In genomic region chr5:96375391-96375831, GRCm38 (mm10) we compare ENCODE assay signal across 9 mouse cellular contexts. TPM values are rescaled to one million over a fixed set of nuclear protein-coding genes. Genes with fewer than 3 reads are reported as not detected.
A peak's percentile ranks its signal among the peaks of the same experiment; 100 is the strongest.
DNase-seq lines count a peak whose midpoint lies in the region; ATAC-seq lines count a peak whose summit lies in the region.
"Had no signal": no experiment of that assay in that cellular context is flagged by ENCODE, and none has a peak within 500 bp of the region (broad histone marks: within the 10 kb centered on the region; RNA-seq: fewer than 3 reads in every experiment).

No protein-coding gene starts in this region.

- DNase-seq in kidney, adult 8-10 months, result no peak
- DNase-seq in forebrain, embryonic 11.5 days (ENCODE audit: low spot score), result peak; percentile 63
- peak; percentile 47 for DNase-seq in retina, embryonic 14.5 days (ENCODE audit: low spot score)
- DNase-seq in layer of hippocampus, postnatal 25 days (ENCODE audit: extremely low spot score in 1 of 2, low spot score in 1 of 2), result no peak
- DNase-seq in ovary, adult 18-20 months (ENCODE audit: low spot score), result no peak

- ATAC-seq in kidney, embryonic 16.5 days (ENCODE audit: low FRiP score, low TSS enrichment), result no peak
- peak; percentile 9 for ATAC-seq in forebrain, embryonic 11.5 days (replicated peaks; ENCODE audit: low FRiP score)
- ATAC-seq in limb, embryonic 12.5 days (ENCODE audit: insufficient number of reproducible peaks, insufficient read depth, low FRiP score, low TSS enrichment, low read depth), result no peak
- ATAC-seq in monocyte, adult 5-6 weeks (replicated peaks; ENCODE audit: insufficient number of reproducible peaks, low FRiP score, low TSS enrichment, poor library complexity, severe bottlenecking), result no peak

- peak overlapping the region; percentile 82 for H3K9ac ChIP-seq in kidney, embryonic 16.5 days (replicated peaks; ENCODE audit: low read length)
- peak overlapping the region; percentile 75 for H3K9ac ChIP-seq in forebrain, embryonic 11.5 days (ENCODE audit: low read length)
- peak overlapping the region; percentile 76 for H3K9ac ChIP-seq in limb, embryonic 12.5 days (replicated peaks)

- 0% methylated on average over 7 of the region's 17 CpGs for WGBS in kidney, embryonic 16.5 days
- WGBS in forebrain, embryonic 11.5 days, result under 1% methylated on average over 17 of the region's 17 CpGs
- WGBS in limb, embryonic 12.5 days, result under 1% methylated on average over 15 of the region's 17 CpGs

- peak overlapping the region; percentile 82 for H3K4me3 ChIP-seq in kidney, embryonic 16.5 days (ENCODE audit: low read length)
- H3K4me3 ChIP-seq in forebrain, embryonic 11.5 days (ENCODE audit: low read depth, low read length), result peak overlapping the region; percentile 60
- peak overlapping the region; percentile 69 for H3K4me3 ChIP-seq in limb, embryonic 12.5 days (replicated peaks)

- H3K27ac ChIP-seq in kidney, embryonic 16.5 days (ENCODE audit: low read length), result peak overlapping the region; percentile 90
- H3K27ac ChIP-seq in forebrain, embryonic 11.5 days (ENCODE audit: low read depth, low read length), result no peak overlapping the region
- H3K27ac ChIP-seq in limb, embryonic 12.5 days, result no peak overlapping the region

- no peaks in the 10 kb centered on the region for H3K27me3 ChIP-seq in kidney, embryonic 16.5 days (ENCODE audit: insufficient read depth, low read length)
- H3K27me3 ChIP-seq in forebrain, embryonic 11.5 days (ENCODE audit: control insufficient read depth, insufficient read depth, low read length), result no peaks in the 10 kb centered on the region
- peaks cover 12% of the 10 kb centered on the region; the same call in 1 of the 2 replicates for H3K27me3 ChIP-seq in limb, embryonic 12.5 days

- H3K4me2 ChIP-seq in kidney, embryonic 16.5 days (replicated peaks; ENCODE audit: low read depth, low read length), result peak overlapping the region; percentile 84
- H3K4me2 ChIP-seq in forebrain, embryonic 11.5 days (ENCODE audit: low read depth, low read length, severe bottlenecking), result peak overlapping the region; percentile 88
- H3K4me2 ChIP-seq in limb, embryonic 12.5 days, result peak overlapping the region; percentile 92

- no peaks in the 10 kb centered on the region for H3K9me3 ChIP-seq in kidney, embryonic 16.5 days (ENCODE audit: low read length)
- no peaks in the 10 kb centered on the region for H3K9me3 ChIP-seq in forebrain, embryonic 11.5 days (ENCODE audit: control insufficient read depth, low read length)
- H3K9me3 ChIP-seq in limb, embryonic 12.5 days, result no peaks in the 10 kb centered on the region

- peaks cover 20% of the 10 kb centered on the region for H3K4me1 ChIP-seq in kidney, embryonic 16.5 days (ENCODE audit: insufficient read depth, low read length)
- H3K4me1 ChIP-seq in forebrain, embryonic 11.5 days (replicated peaks; ENCODE audit: control insufficient read depth, insufficient read depth, low read length), result peaks cover 4% of the 10 kb centered on the region; the same call in 1 of the 2 replicates
- peaks cover 23% of the 10 kb centered on the region for H3K4me1 ChIP-seq in limb, embryonic 12.5 days (replicated peaks)

- no peaks in the 10 kb centered on the region for H3K36me3 ChIP-seq in kidney, embryonic 16.5 days (ENCODE audit: insufficient read depth, low read length)
- H3K36me3 ChIP-seq in forebrain, embryonic 11.5 days (ENCODE audit: control insufficient read depth, insufficient read depth, low read length), result no peaks in the 10 kb centered on the region
- H3K36me3 ChIP-seq in limb, embryonic 12.5 days, result no peaks in the 10 kb centered on the region

RNA-seq across cellular contexts. Expression of gene Fras1, which starts 1.7 kb away (rescaled TPM):
- 30.3 and 42.2 TPM in 2 replicates for polyA plus RNA-seq in kidney, embryonic 16.5 days (2015; fragmentation: Nextera tagmentation; extraction: Ambion mirVana)
- 15.7 and 18.7 TPM in 2 replicates for polyA plus RNA-seq in forebrain, embryonic 11.5 days (2014; fragmentation: Nextera tagmentation; extraction: Ambion mirVana)
- 18.3 and 18.9 TPM in 2 replicates for polyA plus RNA-seq in limb, embryonic 12.5 days (2016; fragmentation: Nextera tagmentation; extraction: Ambion mirVana)
- 10 to 100 TPM; 10.9 to 14.3 TPM for total RNA-seq in layer of hippocampus, postnatal 25 days (2021)
- not detected in 3 replicates for total RNA-seq in monocyte, adult 5-6 weeks (2017)
- total RNA-seq: MEL had no signal

Comparison
In these comparisons a context has a peak if more than half of its experiments do, and no peak if none do; other contexts are left out.
1. DNase-seq: peak in forebrain, embryonic 11.5 days (single experiment) and retina, embryonic 14.5 days (single experiment); none in kidney, adult 8-10 months (0 of 2), layer of hippocampus, postnatal 25 days (0 of 2) and ovary, adult 18-20 months (single experiment).
2. Peak in every context shown above with its lines, with median percentiles within 50 percentile points of each other: H3K4me2 ChIP-seq, H3K4me3 ChIP-seq and H3K9ac ChIP-seq.